Mouse (Mus musculus): ENCODE measurements around the gene Barx1.

Gene Barx1

GRCm38 (mm10) chr13:48662431-48663143 lies at the start of gene Barx1:
TSS of gene Barx1 (plus strand) at chr13:48662998.
- DNase-seq = no peak

- DNase-seq = no peak
Observed at GRCm38 (mm10) chr13:48614525-48614924, 48.3 kb upstream of the Barx1 start.

- no peak for DNase-seq
Observed at GRCm38 (mm10) chr13:48617774-48618173, 45.0 kb upstream of the Barx1 start.

GRCm38 (mm10) chr13:48618890-48619289 lies 43.9 kb upstream of the Barx1 start:
- DNase-seq = no peak

GRCm38 (mm10) chr13:48624968-48625398 lies 37.8 kb upstream of the Barx1 start:
- DNase-seq = no peak

GRCm38 (mm10) chr13:48625433-48626184 lies 37.2 kb upstream of the Barx1 start, which contains the start of gene Ptpdc1:
TSS of gene Ptpdc1 (minus strand) at chr13:48625664.
- peak; percentile 92 to 93 for DNase-seq

GRCm38 (mm10) chr13:48631691-48632090 lies 31.1 kb upstream of the Barx1 start:
- no peak for DNase-seq

- no peak for DNase-seq
Observed at GRCm38 (mm10) chr13:48637706-48638105, 25.1 kb upstream of the Barx1 start.

- peak in 1 of 2 experiments; percentile 32 for DNase-seq
Observed at GRCm38 (mm10) chr13:48639570-48639969, 23.2 kb upstream of the Barx1 start.

- DNase-seq = no peak
Observed at GRCm38 (mm10) chr13:48643072-48643471, 19.7 kb upstream of the Barx1 start.

- DNase-seq = no peak
Observed at GRCm38 (mm10) chr13:48643991-48644390, 18.8 kb upstream of the Barx1 start.

GRCm38 (mm10) chr13:48646696-48647095 lies 16.1 kb upstream of the Barx1 start:
- DNase-seq = no peak

- no peak for DNase-seq
Observed at GRCm38 (mm10) chr13:48650615-48651014, 12.2 kb upstream of the Barx1 start.

GRCm38 (mm10) chr13:48651132-48652065 lies 11.4 kb upstream of the Barx1 start:
- DNase-seq = no peak

GRCm38 (mm10) chr13:48653788-48654770 lies 8.7 kb upstream of the Barx1 start:
- no peak for DNase-seq

GRCm38 (mm10) chr13:48655637-48656036 lies 7.2 kb upstream of the Barx1 start:
- DNase-seq = no peak

- no peak for DNase-seq
Observed at GRCm38 (mm10) chr13:48657791-48658190, 5.0 kb upstream of the Barx1 start.

- DNase-seq = no peak
Observed at GRCm38 (mm10) chr13:48658588-48659253, 4.1 kb upstream of the Barx1 start.

- DNase-seq = no peak
Observed at GRCm38 (mm10) chr13:48659254-48660220, 3.3 kb upstream of the Barx1 start.

- no peak for DNase-seq
Observed at GRCm38 (mm10) chr13:48660221-48660734, 2.5 kb upstream of the Barx1 start.
